Mouse (Mus musculus): ENCODE measurements around the gene Plppr1. TPM values are rescaled to one million over a fixed set of nuclear protein-coding genes. Genes with fewer than 3 reads are reported as not detected.
"Not testable (repeated sequence)": the region's sequence is repeated elsewhere in the genome, so short reads cannot be mapped to it uniquely, and the experiment has no call there.

Gene Plppr1
- polyA plus RNA-seq, 1 experiment from 2014 or later: 2.9 TPM

- Histone ChIP-seq H3K9me3 (replicated peaks) (no peaks in the 10 kb centered on the region), H3K27ac (no peak overlapping the region), H3K36me3 (no peaks in the 10 kb centered on the region), H3K4me1 (no peaks in the 10 kb centered on the region), H3K27me3 (ENCODE audit: low read depth, poor library complexity, severe bottlenecking) (no peaks in the 10 kb centered on the region), H3K4me3 (no peak overlapping the region)
- DNase-seq (ENCODE audit: low spot score): no peak
- WGBS: 94% methylated on average over 5 of the region's 5 CpGs
These were observed 219.4 kb downstream of the Plppr1 start for GRCm38 (mm10) chr4:49278515-49278914.

DNA sequence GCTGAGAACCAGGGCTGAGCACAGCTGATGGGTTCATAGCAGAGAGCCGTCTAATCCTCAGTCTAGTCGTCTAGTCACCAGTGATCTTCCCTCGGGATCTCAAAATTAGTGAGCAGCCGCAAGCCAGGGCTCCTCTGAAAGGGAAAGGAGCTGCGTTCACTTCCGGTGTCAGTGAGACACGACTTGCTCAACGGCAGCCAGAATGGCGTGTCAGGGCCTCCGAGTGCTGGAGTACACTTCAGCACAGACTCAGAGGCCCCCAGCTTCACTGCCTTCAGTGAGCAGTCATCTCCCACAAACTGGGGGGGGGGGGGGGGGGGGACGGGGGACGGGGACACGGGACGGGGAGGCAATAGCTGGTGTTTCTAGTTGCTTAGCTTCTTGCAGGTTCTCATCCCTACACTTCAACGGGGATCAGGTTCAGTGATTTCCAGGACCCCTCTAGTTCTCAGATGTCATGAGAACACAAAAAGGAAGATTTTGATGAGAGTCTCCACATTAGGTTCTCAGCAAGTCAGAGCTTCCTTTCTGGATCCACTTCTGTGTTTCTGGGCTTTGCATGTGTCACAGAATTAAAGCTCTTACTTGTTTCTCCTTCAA, 225.7 kb downstream of the Plppr1 start:
- Histone ChIP-seq H3K36me3 (no peaks in the 10 kb centered on the region), H3K9me3 (replicated peaks) (no peaks in the 10 kb centered on the region), H3K4me1 (peaks cover 7% of the 10 kb centered on the region; the same call in 1 of the 2 replicates), H3K4me3 (no peak overlapping the region), H3K27me3 (ENCODE audit: low read depth, poor library complexity, severe bottlenecking) (no peaks in the 10 kb centered on the region), H3K27ac (no peak overlapping the region)
- no peak for DNase-seq (ENCODE audit: low spot score)
- WGBS: 90% methylated on average over 14 of the region's 15 CpGs

GRCm38 (mm10) chr4:49285340-49286196, 226.5 kb downstream of the Plppr1 start:
- Histone ChIP-seq H3K4me3 (no peak overlapping the region), H3K9me3 (replicated peaks) (no peaks in the 10 kb centered on the region), H3K27me3 (ENCODE audit: low read depth, poor library complexity, severe bottlenecking) (no peaks in the 10 kb centered on the region), H3K4me1 (peaks cover 7% of the 10 kb centered on the region; the same call in 1 of the 2 replicates), H3K36me3 (no peaks in the 10 kb centered on the region), H3K27ac (no peak overlapping the region)
- DNase-seq (ENCODE audit: low spot score): no peak
- WGBS: 81% methylated on average over 15 of the region's 15 CpGs

GRCm38 (mm10) chr4:49286197-49286492, 227.1 kb downstream of the Plppr1 start:
- H3K27ac ChIP-seq: no peak overlapping the region
- WGBS: 89% methylated on average over 4 of the region's 4 CpGs
- H3K27me3 ChIP-seq (ENCODE audit: low read depth, poor library complexity, severe bottlenecking): no peaks in the 10 kb centered on the region
- no peaks in the 10 kb centered on the region for H3K36me3 ChIP-seq
- H3K4me1 ChIP-seq: peaks cover 7% of the 10 kb centered on the region; the same call in 1 of the 2 replicates
- H3K9me3 ChIP-seq (replicated peaks): no peaks in the 10 kb centered on the region
- H3K4me3 ChIP-seq: no peak overlapping the region
- no peak for DNase-seq (ENCODE audit: low spot score)

DNA sequence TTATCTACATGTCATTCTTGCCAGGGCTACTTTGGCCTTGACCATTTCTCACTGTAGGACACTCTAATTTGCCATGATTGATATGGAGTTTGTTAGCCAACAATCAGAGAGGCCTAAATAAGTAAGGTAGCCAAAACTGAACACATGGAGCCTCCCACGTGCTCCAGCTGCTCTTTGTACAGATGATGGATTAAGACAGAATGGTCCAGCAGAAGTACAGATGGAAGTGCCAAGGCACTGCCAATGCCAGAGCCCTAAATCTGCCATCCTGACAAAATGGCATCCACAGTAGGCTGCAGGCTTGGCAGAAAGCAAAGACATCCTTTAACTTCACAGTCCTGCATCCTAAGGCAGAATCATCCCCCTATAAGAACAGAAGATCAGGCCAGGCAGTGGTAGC, 237.4 kb downstream of the Plppr1 start:
- no peaks in the 10 kb centered on the region for H3K27me3 ChIP-seq (ENCODE audit: low read depth, poor library complexity, severe bottlenecking)
- no peak overlapping the region for H3K27ac ChIP-seq
- 68% methylated on average over 1 of the region's 1 CpGs for WGBS
- no peaks in the 10 kb centered on the region for H3K9me3 ChIP-seq (replicated peaks)
- no peak for DNase-seq (ENCODE audit: low spot score)
- no peaks in the 10 kb centered on the region for H3K36me3 ChIP-seq
- H3K4me1 ChIP-seq: no peaks in the 10 kb centered on the region
- H3K4me3 ChIP-seq: no peak overlapping the region

DNA sequence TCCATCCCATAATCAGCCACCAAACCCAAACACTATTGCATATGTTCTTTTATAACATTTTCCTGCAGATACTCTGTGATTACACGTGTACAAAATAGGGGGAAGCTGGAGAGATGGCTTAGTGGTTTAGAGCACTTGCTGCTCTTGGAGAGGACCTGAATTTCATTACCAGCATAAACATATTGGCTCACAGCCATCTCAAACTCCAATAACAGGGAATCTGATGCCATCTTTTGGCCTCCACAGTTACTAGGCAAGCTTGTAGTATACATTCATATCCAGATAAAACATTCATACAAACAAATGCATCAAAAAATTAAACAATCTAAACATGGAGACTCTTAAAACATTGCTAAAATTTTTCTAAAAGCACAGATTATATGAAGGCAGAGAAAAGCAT, 240.5 kb downstream of the Plppr1 start:
- Histone ChIP-seq H3K4me1 (no peaks in the 10 kb centered on the region), H3K9me3 (replicated peaks) (no peaks in the 10 kb centered on the region), H3K27ac (no peak overlapping the region), H3K27me3 (ENCODE audit: low read depth, poor library complexity, severe bottlenecking) (no peaks in the 10 kb centered on the region), H3K4me3 (no peak overlapping the region), H3K36me3 (no peaks in the 10 kb centered on the region)
- 40% methylated on average over 1 of the region's 1 CpGs for WGBS
- DNase-seq (ENCODE audit: low spot score): no peak

DNA sequence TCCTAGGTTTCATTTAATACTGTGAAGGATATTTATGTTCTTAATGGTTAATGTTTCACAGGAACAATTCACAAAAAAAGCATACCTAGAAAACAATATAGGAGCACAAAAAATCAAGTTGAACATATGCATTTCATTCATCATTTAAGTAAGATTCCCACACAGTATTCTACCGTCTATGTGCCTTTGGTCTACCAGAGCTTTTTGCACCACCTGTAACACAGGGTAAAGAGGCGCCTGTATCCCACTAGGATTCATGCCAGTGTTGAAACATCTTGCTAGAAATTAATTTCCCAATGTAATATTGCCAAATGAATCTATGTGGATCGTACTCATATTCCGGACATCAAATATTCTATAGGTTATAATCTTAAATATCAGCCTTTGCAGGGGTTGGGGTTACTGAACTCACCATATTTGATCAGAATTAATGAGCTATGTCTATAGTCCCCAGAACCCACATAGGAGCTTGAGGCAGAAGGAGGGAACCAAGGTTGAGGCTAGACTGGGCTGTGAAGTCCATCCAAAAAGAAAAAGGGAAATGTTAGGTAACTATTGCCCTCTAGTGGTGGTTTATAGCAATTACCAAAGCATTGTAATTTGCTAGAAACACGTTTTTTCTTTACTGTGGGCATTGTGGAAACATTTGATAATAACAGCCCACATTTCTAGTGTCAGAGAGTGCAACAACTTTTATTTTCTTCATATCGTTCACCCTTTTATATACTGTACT, 263.0 kb downstream of the Plppr1 start:
- H3K9me3 ChIP-seq (replicated peaks): no peaks in the 10 kb centered on the region
- H3K27me3 ChIP-seq (ENCODE audit: low read depth, poor library complexity, severe bottlenecking): no peaks in the 10 kb centered on the region
- 58% methylated on average over 6 of the region's 6 CpGs for WGBS
- no peak overlapping the region for H3K27ac ChIP-seq
- DNase-seq (ENCODE audit: low spot score): no peak
- H3K4me3 ChIP-seq: no peak overlapping the region
- no peaks in the 10 kb centered on the region for H3K4me1 ChIP-seq
- H3K36me3 ChIP-seq: no peaks in the 10 kb centered on the region

- not testable (repeated sequence) for H3K4me3 ChIP-seq; H3K27me3 ChIP-seq (ENCODE audit: low read depth, poor library complexity, severe bottlenecking); H3K27ac ChIP-seq; H3K36me3 ChIP-seq; H3K4me1 ChIP-seq; H3K9me3 ChIP-seq (replicated peaks); DNase-seq (ENCODE audit: low spot score)
- WGBS: 86% methylated on average over 3 of the region's 4 CpGs
These were observed 278.9 kb downstream of the Plppr1 start for GRCm38 (mm10) chr4:49337949-49338348.

GRCm38 (mm10) chr4:49340091-49340490, 281.0 kb downstream of the Plppr1 start:
- H3K36me3 ChIP-seq; H3K4me3 ChIP-seq; H3K9me3 ChIP-seq (replicated peaks); DNase-seq (ENCODE audit: low spot score); H3K27ac ChIP-seq; H3K4me1 ChIP-seq; H3K27me3 ChIP-seq (ENCODE audit: low read depth, poor library complexity, severe bottlenecking): not testable (repeated sequence)
- WGBS: 77% methylated on average over 3 of the region's 3 CpGs

GRCm38 (mm10) chr4:49348001-49348400, 288.9 kb downstream of the Plppr1 start:
- not testable (repeated sequence) for H3K9me3 ChIP-seq (replicated peaks); DNase-seq (ENCODE audit: low spot score); H3K4me1 ChIP-seq; H3K36me3 ChIP-seq; H3K4me3 ChIP-seq; H3K27me3 ChIP-seq (ENCODE audit: low read depth, poor library complexity, severe bottlenecking); H3K27ac ChIP-seq
- whole genome bisulfite sequencing: 94% methylated on average over 1 of the region's 1 CpGs

DNA sequence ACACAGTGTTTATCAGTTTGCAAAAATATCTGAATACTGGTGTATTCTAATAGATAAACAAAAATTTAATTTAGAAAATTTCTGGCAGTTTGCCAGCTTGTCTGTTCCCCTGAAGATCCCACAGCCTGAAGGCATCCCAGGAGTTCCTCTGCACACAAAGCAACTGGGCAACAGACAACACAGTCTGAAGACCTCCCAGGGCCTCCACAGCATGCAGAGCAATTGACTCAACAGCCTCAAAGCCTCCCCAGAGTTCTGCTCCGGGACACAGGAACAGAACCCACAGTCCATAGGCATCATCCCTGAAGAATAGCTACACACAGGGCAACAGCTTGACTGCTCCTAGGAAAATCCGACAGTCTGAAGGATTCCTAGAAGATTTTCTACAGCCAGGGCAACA, 289.6 kb downstream of the Plppr1 start:
- Histone ChIP-seq H3K27ac (no peak overlapping the region), H3K4me1 (no peaks in the 10 kb centered on the region), H3K36me3 (no peaks in the 10 kb centered on the region), H3K9me3 (replicated peaks) (no peaks in the 10 kb centered on the region), H3K4me3 (no peak overlapping the region), H3K27me3 (ENCODE audit: low read depth, poor library complexity, severe bottlenecking) (no peaks in the 10 kb centered on the region)
- no peak for DNase-seq (ENCODE audit: low spot score)
- WGBS: 72% methylated on average over 2 of the region's 2 CpGs

DNA sequence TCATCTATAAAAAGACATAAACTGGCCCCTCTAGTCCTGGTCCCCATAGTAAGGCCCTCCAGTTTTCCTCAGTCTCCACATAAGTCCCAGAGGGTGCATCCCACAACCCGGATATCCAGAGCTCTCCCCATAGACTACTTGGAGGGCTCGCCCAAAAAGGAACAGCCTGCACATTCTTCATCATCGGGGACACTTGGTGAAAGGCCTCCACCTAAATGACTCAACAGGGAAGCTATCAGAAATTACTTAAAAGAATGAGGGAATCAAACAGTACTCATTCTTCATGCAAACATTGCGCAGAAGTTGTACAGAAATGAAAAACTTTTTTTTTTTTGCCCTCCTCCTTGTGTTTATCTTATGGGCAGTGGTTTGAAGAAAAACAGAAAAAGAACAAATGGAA, 291.4 kb downstream of the Plppr1 start:
- Histone ChIP-seq H3K4me3 (no peak overlapping the region), H3K4me1 (no peaks in the 10 kb centered on the region), H3K27me3 (ENCODE audit: low read depth, poor library complexity, severe bottlenecking) (no peaks in the 10 kb centered on the region), H3K27ac (no peak overlapping the region), H3K9me3 (replicated peaks) (no peaks in the 10 kb centered on the region), H3K36me3 (no peaks in the 10 kb centered on the region)
- no peak for DNase-seq (ENCODE audit: low spot score)
- 91% methylated on average over 4 of the region's 4 CpGs for WGBS

DNA sequence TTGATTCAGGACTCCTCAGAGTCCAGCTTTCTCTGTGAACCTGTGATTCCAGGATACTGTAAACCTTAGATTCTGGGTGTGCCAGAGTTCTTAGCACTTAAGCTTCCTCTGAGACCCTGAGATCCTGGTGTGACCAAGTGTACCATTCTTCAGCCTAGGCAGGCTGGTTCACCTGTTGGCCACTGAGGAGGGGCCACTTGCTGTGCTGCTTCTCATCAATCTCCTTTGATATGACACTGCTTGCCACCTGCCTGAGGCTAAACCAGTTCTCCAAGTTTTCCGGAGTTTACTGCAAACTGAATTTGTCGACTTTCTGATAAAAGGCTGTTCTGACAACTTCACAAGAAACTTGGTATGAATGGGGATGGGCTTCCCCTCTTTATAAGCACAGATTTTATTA, 298.0 kb downstream of the Plppr1 start:
- Histone ChIP-seq H3K9me3 (replicated peaks) (no peaks in the 10 kb centered on the region), H3K4me3 (no peak overlapping the region), H3K27me3 (ENCODE audit: low read depth, poor library complexity, severe bottlenecking) (no peaks in the 10 kb centered on the region), H3K27ac (no peak overlapping the region), H3K36me3 (no peaks in the 10 kb centered on the region), H3K4me1 (no peaks in the 10 kb centered on the region)
- no peak for DNase-seq (ENCODE audit: low spot score)
- 74% methylated on average over 2 of the region's 2 CpGs for WGBS
